Mouse (Mus musculus) heart, postnatal 25 days (tissue): Measurements from ENCODE around the gene Mad1l1. TPM values are rescaled to one million over a fixed set of nuclear protein-coding genes. Genes with fewer than 3 reads are reported as not detected.

Experiments used
- DNase-seq: peaks from one replicate; pipeline ENCODE4 v3.0.0; 2022; ENCODE audit warnings: low spot score
- intact Hi-C: fragments of 180-260 bp; cut with DNase I; formaldehyde crosslinking; loops from one replicate; pipeline ENCODE4 v1.15.1; 2025
- total RNA-seq, 2 experiments: library from RNA; stranded (reverse); gene quantifications; 2 replicates each; pipeline ENCODE4 v1.2.3; 2021

Gene Mad1l1
- total RNA-seq, 2 experiments from 2014 or later = 10.0 to 11.0 TPM

GRCm38 (mm10) chr5:140196446-140196845, 124.9 kb downstream of the Mad1l1 start:
- no peak for DNase-seq
- intact Hi-C loops = loop anchor here (2.0 to 5.0 kb wide), 2 partner anchors 96 to 359 kb away; no protein-coding TSS in a partner anchor

- DNase-seq = peak; percentile 13
- intact Hi-C loops = no loop called here
These were observed 127.2 kb downstream of the Mad1l1 start for GRCm38 (mm10) chr5:140194173-140194572.

DNA sequence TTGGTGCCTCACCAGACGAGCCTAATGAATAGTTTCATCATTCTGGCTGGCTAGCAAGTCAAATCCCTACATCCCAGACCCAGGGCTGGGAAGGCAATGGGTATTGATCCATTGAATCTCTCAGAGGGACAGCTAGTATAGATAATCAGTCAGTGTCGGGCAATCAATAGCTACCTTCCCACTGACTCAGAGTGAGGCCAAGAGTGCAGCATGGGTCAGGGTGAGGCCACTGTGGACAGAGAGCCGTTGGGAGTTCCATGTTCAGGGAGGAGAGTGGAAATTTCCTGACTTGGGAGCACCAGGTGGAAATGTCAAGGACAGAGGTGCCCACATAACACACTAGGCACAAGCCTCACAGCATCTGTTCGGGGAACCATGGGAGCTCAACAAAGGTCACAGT, 129.8 kb downstream of the Mad1l1 start:
- DNase-seq = no peak
- intact Hi-C loops = no loop called here

DNA sequence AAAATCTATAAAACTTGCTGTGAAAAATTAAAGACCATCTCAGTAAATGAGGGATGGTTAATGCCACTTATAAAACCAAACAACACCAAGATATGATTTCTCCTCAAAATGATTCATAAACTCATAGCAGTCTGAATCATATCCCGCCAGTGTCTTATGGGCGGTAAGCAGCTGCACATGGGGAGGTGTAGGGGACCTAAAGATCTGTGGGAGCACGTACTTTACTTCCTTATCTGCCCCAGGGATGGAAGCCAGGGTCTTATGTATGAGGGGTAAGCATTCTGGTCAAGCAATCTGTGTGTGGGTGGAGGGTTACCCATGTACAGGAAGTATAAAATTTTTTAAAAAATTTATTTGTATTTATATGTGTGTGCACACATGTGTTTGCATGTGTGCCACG, 135.0 kb downstream of the Mad1l1 start:
- no peak for DNase-seq
- intact Hi-C loops = no loop called here

DNA sequence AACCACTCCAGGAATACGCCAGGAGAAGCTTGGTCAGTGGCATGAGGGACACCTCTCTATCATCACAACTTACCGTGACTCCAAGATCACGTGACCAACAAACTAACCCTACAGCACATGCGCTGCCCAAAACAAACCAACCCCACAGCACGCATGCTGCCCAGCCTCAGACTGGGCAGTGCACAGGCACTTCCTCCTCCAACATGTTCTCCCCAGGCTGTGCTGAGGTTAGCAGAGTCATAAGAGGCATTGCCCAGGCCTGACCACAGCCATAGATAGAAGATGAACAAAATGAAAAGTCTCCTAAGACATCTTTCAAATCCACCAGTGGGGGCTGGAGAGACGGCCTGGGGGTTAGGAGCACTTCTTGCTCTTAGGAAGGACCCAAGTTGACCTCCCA, 135.6 kb downstream of the Mad1l1 start:
- intact Hi-C loops = no loop called here

DNA sequence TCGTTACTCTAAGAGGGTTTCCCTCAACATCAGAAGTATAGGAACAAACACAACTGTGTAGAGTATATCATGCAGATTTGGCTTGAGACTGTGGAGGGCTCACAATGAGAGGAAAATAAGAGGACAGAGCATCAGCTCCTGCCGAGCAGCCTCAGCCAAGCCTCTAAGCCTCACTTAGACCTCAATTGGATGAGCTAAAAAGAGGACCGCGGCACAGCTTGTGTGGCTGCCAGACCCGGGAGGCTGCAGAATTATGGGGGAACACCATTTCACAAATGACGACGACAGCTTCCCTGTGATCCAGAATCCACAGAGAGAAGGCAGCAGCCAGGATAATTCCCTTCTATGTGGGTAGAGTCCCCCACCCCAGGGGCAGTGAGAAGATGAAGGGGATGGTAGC, 138.0 kb downstream of the Mad1l1 start:
- intact Hi-C loops = no loop called here
- no peak for DNase-seq

More for the DNA sequence above, 135.6 kb downstream of the Mad1l1 start:
- no peak for DNase-seq

DNA sequence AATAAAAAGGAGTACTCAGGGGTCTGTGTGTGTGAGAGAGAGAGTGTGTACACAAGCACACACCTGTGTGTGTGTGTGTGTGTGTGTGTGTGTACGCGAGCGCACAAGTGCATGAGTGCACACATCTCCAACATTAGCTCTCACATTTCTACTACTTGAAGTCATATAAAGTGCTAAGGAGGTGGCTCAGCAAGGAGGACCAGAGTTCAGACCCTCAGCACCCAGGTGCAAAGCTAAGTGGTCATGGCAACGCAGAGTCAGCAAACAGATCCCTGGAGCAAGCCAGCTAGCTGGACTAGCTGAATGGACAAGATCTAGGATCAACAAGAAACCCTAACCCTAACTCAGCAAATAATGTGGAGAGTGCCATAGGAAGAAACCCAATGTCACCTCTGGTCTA, 139.0 kb downstream of the Mad1l1 start:
- intact Hi-C loops = no loop called here

DNA sequence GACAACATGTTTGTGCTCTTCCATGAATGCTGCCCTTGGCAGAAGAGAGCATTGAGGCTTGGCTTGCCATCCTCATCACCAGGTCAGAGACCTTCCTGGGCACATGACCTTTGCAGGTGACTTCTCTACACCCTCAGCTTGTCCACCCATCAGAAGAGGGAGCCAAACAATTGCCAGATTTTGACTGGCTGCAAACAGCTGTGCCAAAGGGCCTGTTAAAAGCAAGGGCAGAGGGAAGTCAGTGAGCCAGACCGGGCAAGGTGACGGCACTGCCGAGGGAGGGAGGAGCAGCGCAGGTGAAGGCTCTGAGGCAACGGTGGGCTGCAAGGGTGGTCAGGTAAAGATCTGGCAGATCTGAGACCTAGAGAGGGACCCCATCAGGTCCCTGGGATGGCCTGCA, 141.3 kb downstream of the Mad1l1 start:
- DNase-seq = no peak
- intact Hi-C loops = no loop called here

More for the DNA sequence above, 139.0 kb downstream of the Mad1l1 start:
- DNase-seq = no peak

DNA sequence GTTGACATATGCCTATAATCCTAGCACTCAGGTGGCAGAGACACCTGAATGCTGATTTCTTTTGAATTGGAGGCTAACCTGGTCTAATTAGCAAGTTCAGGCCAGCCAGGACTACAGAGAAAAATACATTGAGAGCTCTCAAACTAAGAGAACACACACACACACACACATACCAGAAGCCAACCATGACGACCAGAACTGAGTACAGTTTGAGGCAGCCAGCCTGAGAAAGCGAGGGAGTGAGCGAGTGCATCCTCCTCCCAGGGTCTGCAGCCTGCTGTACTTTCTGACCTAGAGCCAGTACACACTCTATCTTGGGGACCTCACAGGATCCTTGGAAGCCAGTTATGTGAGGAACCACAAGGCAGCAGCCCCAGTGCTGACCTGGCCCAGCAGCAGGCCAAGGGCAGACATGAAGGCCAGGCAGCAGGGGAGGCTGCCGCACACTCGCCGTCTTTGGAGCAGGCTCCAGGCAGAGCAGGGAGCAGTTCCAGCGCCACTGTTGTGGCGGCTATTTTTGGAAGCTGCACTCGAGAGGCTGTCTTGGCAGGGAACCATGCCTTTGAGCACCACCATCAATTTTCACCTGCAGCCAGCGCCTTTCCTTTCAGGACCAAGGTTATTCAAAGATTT, 143.2 kb downstream of the Mad1l1 start:
- intact Hi-C loops = loop anchor here (2.0 to 5.0 kb wide), 2 partner anchors 36 to 123 kb away; no protein-coding TSS in a partner anchor
- peak; percentile 3 for DNase-seq

DNA sequence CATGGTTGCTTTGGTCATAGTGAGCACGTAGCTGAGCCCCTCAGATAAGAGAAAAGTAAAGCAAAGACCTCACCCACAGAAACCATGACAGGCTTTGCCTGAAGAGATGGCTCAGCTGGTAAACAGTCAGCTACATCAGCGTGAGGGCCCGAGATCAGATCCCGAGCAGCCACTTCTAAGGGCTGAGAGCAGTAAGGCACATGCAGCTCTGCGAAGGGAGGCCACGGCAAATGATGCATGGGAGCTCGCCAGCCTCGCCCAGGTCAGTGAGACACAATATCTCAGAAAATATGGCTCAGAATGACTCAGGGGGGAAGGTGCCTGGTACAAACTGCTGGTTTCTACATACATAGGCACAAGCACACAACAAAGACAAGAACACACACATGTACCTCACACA, 143.8 kb downstream of the Mad1l1 start:
- no peak for DNase-seq
- intact Hi-C loops = loop anchor here (5.0 kb wide), 1 partner anchor 35 kb away; no protein-coding TSS in a partner anchor

- intact Hi-C loops = loop anchor here (5.0 kb wide), 1 partner anchor 34 kb away; no protein-coding TSS in a partner anchor
- no peak for DNase-seq
These were observed 145.0 kb downstream of the Mad1l1 start for GRCm38 (mm10) chr5:140176370-140176769.

DNA sequence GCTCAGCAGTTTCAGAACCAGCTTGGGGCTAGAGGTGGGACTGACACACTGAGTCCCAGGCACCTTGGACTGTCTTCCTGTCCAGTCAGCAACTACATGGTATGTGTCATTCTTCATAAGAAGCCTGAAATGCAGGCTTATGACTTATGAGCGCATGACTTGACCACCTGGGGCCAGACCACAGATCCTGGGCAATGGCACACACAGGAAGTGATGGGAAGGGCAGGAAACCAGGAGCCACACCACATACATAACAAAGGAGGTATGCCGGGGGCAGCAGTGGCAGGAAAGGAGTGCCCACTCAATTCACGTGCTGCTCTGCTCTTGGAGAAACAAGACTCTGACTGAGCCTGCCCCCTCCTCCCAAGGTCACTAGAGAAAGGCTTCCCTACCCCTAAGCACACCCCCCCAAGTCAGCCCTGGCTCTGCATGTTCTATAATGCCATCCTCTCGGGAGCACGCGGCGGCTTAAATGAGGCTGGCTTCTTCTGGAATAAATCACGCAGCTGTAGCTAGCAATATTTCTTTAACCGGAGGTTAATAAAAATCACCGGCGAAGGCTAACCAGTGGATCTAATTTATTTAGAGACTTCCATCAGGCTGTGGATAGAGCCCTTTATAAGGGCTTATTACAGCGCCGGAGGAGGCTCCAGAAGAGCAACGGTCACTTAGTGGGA, 146.4 kb downstream of the Mad1l1 start:
- no peak for DNase-seq
- intact Hi-C loops = loop anchor here (5.0 kb wide), 1 partner anchor 33 kb away; no protein-coding TSS in a partner anchor

GRCm38 (mm10) chr5:140174066-140174465, 147.3 kb downstream of the Mad1l1 start:
- intact Hi-C loops = no loop called here
- no peak for DNase-seq

- intact Hi-C loops = no loop called here
- DNase-seq = no peak
These were observed 148.2 kb downstream of the Mad1l1 start for GRCm38 (mm10) chr5:140173181-140173580.

GRCm38 (mm10) chr5:140171710-140172109, 149.6 kb downstream of the Mad1l1 start:
- intact Hi-C loops = no loop called here

DNA sequence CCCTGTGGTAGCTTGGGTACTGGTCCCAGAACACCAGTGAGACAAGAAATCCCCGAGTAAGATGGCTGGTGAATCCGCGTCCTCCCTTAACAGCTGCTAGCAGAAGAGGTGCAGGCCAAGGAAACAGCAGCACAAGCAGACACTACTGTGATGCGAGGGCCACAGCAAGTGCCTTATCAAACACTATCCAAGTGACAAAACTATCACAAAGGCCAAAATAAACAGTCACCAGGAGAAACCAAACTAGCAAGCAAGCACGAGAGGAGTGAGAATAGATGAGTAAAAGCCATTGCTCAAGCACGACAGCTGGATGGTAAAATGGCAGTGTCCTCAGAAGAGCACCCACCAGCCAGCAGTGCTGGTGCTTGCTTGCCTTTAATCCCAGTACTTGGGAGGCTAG, 153.8 kb downstream of the Mad1l1 start:
- no peak for DNase-seq
- intact Hi-C loops = no loop called here

More at GRCm38 (mm10) chr5:140171710-140172109, 149.6 kb downstream of the Mad1l1 start:
- DNase-seq = no peak

- DNase-seq = no peak
- intact Hi-C loops = no loop called here
These were observed 154.3 kb downstream of the Mad1l1 start for GRCm38 (mm10) chr5:140167080-140167479.

- no peak for DNase-seq
- intact Hi-C loops = no loop called here
These were observed 157.4 kb downstream of the Mad1l1 start for GRCm38 (mm10) chr5:140163947-140164346.

DNA sequence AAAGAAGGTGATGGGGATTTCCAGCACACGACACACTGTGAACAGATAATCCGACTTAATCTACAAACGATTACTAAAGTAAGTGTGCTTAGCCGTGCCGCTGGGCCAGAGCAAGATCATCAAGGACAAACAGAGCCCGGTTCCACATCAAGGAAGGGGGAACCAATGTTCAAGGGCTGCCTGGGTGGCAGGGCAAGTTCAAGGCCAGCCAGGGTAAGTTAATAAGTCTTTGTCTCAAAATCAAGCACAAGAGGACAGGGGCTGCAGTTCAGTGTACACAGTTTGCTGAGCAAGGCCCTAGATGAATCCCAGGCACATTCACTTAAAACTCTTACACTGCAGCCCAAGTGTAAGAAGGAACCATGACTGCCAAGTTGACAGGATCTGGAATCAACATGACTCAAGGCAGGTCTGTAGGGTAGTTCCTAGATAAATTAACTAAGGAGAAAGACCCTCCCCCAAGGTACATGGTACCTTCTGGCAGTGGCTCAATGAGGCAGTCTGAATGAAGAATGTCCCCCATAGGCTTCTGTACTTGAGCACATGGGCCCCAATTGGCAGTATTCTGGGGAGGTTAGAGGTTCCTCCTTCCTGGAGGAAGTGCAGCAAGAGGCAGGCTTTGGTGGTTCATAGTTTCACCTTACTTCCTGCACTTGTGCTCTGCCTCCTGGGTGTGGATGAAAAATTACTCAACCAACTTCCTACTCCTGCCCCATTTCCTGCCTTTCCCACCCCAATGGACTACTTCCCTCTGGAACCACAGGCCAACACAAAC, 159.1 kb downstream of the Mad1l1 start:
- no peak for DNase-seq
- intact Hi-C loops = no loop called here

GRCm38 (mm10) chr5:140159007-140159406, 162.3 kb downstream of the Mad1l1 start:
- intact Hi-C loops = no loop called here
- DNase-seq = no peak
